Mouse (Mus musculus) CD4-positive, CD25-positive, alpha-beta regulatory T cell, adult 2 months (primary cell): Measurements from ENCODE around the gene Gm15128.
"Not testable (repeated sequence)": the region's sequence is repeated elsewhere in the genome, so short reads cannot be mapped to it uniquely, and the experiment has no call there.

Experiments
- DNase-seq: peaks from one replicate; pipeline ENCODE4 v3.0.0-alpha.2; 2012; ENCODE audit warnings: low read depth, low spot score

Gene Gm15128

GRCm38 (mm10) chrX:147765691-147766090 lies at the start of gene Gm15128:
Gm15128 (plus strand) TSS chrX:147765991.
- not testable (repeated sequence) for DNase-seq
